Mouse (Mus musculus) stomach, embryonic 14.5 days (tissue): ENCODE results near the gene Dnah3. TPM values are rescaled to one million over a fixed set of nuclear protein-coding genes. Genes with fewer than 3 reads are reported as not detected.

ENCODE experiments used
- ATAC-seq: fragments of 200-750 bp; cut with Nextera tagmentation; 2 replicates; pipeline ENCODE4 v1.8.0; 2017; ENCODE audit warnings: low read depth, moderate TSS enrichment; ENCODE audit not compliant: insufficient number of reproducible peaks, insufficient read depth, low FRiP score
- H3K27ac ChIP-seq: fragments of 300-500 bp; sonication (generic); 2 replicates; pipeline ENCODE4 v1.5.1; 2014; ENCODE audit warnings: mild to moderate bottlenecking, low read length, moderate library complexity, mixed read lengths
- H3K27me3 ChIP-seq: fragments of 300-500 bp; sonication (generic); 2 replicates; pipeline ENCODE4 v1.6.1; 2014; ENCODE audit warnings: low read length, control low read depth, mixed read lengths; ENCODE audit not compliant: control insufficient read depth, insufficient read depth
- H3K36me3 ChIP-seq: fragments of 300-500 bp; sonication (generic); 2 replicates; pipeline ENCODE4 v1.6.1; 2014; ENCODE audit warnings: mild to moderate bottlenecking, control low read depth, low read length, moderate library complexity, mixed read lengths; ENCODE audit not compliant: control insufficient read depth, insufficient read depth
- H3K4me1 ChIP-seq: fragments of 300-500 bp; sonication (generic); 2 replicates; pipeline ENCODE4 v1.6.1; 2014; ENCODE audit warnings: low read length, control low read depth, mixed read lengths; ENCODE audit not compliant: control insufficient read depth, insufficient read depth
- H3K4me2 ChIP-seq: fragments of 300-500 bp; sonication (generic); replicated peaks from 2 replicates; pipeline ENCODE4 v1.6.1; 2014; ENCODE audit warnings: low read depth, low read length, control low read depth
- H3K4me3 ChIP-seq: fragments of 300-500 bp; sonication (generic); 2 replicates; pipeline ENCODE4 v1.5.1; 2014; ENCODE audit warnings: low read depth, low read length, control low read depth
- H3K9ac ChIP-seq: fragments of 300-500 bp; sonication (generic); replicated peaks from 2 replicates; pipeline ENCODE4 v1.6.1; 2014; ENCODE audit warnings: low read depth, mild to moderate bottlenecking, control low read depth, low read length, moderate library complexity, mixed read lengths
- H3K9me3 ChIP-seq: fragments of 300-500 bp; sonication (generic); 2 replicates; pipeline ENCODE4 v1.6.1; 2016; ENCODE audit warnings: low read depth, low read length, control low read depth; ENCODE audit not compliant: control insufficient read depth
- WGBS: fragments of 180-500 bp; shearing (Covaris S2); extraction: QIAGEN DNeasy Blood & Tissue Kit; methylation state at CpG from one replicate; pipeline ENCODE4 v1.1.7; 2014; 5-methylcytosine and 5-hydroxymethylcytosine counted together
- polyA plus RNA-seq: library from polyadenylated mRNA; unstranded; fragments of >200 nt; fragmentation: Nextera tagmentation; extraction: Ambion mirVana; gene quantifications from 2 replicates; pipeline ENCODE4 v1.2.1, GENCODE M21; 2014

Dnah3 gene
- polyA plus RNA-seq, 1 experiment from 2014 or later, result 0.23 TPM

GRCm38 (mm10) chr7:119976256-119976655 lies 118.8 kb downstream of the Dnah3 start:
- H3K4me1 ChIP-seq, result no peaks in the 10 kb centered on the region
- ATAC-seq, result no peak
- no peaks in the 10 kb centered on the region for H3K36me3 ChIP-seq
- H3K4me2 ChIP-seq, result no peak overlapping the region
- no peaks in the 10 kb centered on the region for H3K27me3 ChIP-seq
- no peak overlapping the region for H3K4me3 ChIP-seq
- no peak overlapping the region for H3K9ac ChIP-seq
- WGBS, result 70% methylated on average over 6 of the region's 6 CpGs
- no peak overlapping the region for H3K27ac ChIP-seq
- no peaks in the 10 kb centered on the region for H3K9me3 ChIP-seq

GRCm38 (mm10) chr7:119974214-119974613 lies 120.9 kb downstream of the Dnah3 start:
- Histone ChIP-seq H3K36me3 (no peaks in the 10 kb centered on the region), H3K4me3 (no peak overlapping the region), H3K4me1 (no peaks in the 10 kb centered on the region), H3K27ac (no peak overlapping the region), H3K9me3 (no peaks in the 10 kb centered on the region), H3K27me3 (no peaks in the 10 kb centered on the region), H3K4me2 (no peak overlapping the region), H3K9ac (no peak overlapping the region)
- no peak for ATAC-seq
- 77% methylated on average over 5 of the region's 5 CpGs for WGBS

- Histone ChIP-seq H3K4me3 (no peak overlapping the region), H3K36me3 (no peaks in the 10 kb centered on the region), H3K4me2 (no peak overlapping the region), H3K4me1 (no peaks in the 10 kb centered on the region), H3K27me3 (no peaks in the 10 kb centered on the region), H3K9ac (no peak overlapping the region), H3K27ac (no peak overlapping the region), H3K9me3 (no peaks in the 10 kb centered on the region)
- no peak for ATAC-seq
- WGBS, result 60% methylated on average over 2 of the region's 2 CpGs
These were observed 125.8 kb downstream of the Dnah3 start for GRCm38 (mm10) chr7:119969320-119969719.

GRCm38 (mm10) chr7:119965651-119966395 lies 129.3 kb downstream of the Dnah3 start:
- Histone ChIP-seq H3K4me2 (no peak overlapping the region), H3K9me3 (no peaks in the 10 kb centered on the region), H3K27me3 (no peaks in the 10 kb centered on the region), H3K4me3 (no peak overlapping the region), H3K4me1 (no peaks in the 10 kb centered on the region), H3K9ac (no peak overlapping the region), H3K36me3 (no peaks in the 10 kb centered on the region), H3K27ac (no peak overlapping the region)
- WGBS, result 83% methylated on average over 9 of the region's 9 CpGs
- ATAC-seq, result no peak

- Histone ChIP-seq H3K9me3 (no peaks in the 10 kb centered on the region), H3K9ac (no peak overlapping the region), H3K4me3 (no peak overlapping the region), H3K27me3 (no peaks in the 10 kb centered on the region), H3K27ac (no peak overlapping the region), H3K4me1 (no peaks in the 10 kb centered on the region), H3K36me3 (no peaks in the 10 kb centered on the region), H3K4me2 (no peak overlapping the region)
- 78% methylated on average over 4 of the region's 4 CpGs for WGBS
- no peak for ATAC-seq
These were observed 129.9 kb downstream of the Dnah3 start for GRCm38 (mm10) chr7:119965205-119965604.

GRCm38 (mm10) chr7:119961107-119961506 lies 134.0 kb downstream of the Dnah3 start:
- no peaks in the 10 kb centered on the region for H3K27me3 ChIP-seq
- H3K4me3 ChIP-seq, result no peak overlapping the region
- no peak for ATAC-seq
- no peaks in the 10 kb centered on the region for H3K36me3 ChIP-seq
- no peaks in the 10 kb centered on the region for H3K9me3 ChIP-seq
- no peak overlapping the region for H3K4me2 ChIP-seq
- no peak overlapping the region for H3K27ac ChIP-seq
- H3K9ac ChIP-seq, result no peak overlapping the region
- WGBS, result 59% methylated on average over 2 of the region's 2 CpGs
- H3K4me1 ChIP-seq, result no peaks in the 10 kb centered on the region

- Histone ChIP-seq H3K4me3 (no peak overlapping the region), H3K4me2 (no peak overlapping the region), H3K9me3 (no peaks in the 10 kb centered on the region), H3K27ac (no peak overlapping the region), H3K4me1 (no peaks in the 10 kb centered on the region), H3K36me3 (no peaks in the 10 kb centered on the region), H3K27me3 (no peaks in the 10 kb centered on the region), H3K9ac (no peak overlapping the region)
- ATAC-seq, result no peak
- whole genome bisulfite sequencing, result 79% methylated on average over 6 of the region's 6 CpGs
These were observed 134.5 kb downstream of the Dnah3 start for GRCm38 (mm10) chr7:119960546-119960945.

GRCm38 (mm10) chr7:119960006-119960405 lies 135.1 kb downstream of the Dnah3 start:
- no peak for ATAC-seq
- H3K4me2 ChIP-seq, result no peak overlapping the region
- H3K9me3 ChIP-seq, result no peaks in the 10 kb centered on the region
- H3K27ac ChIP-seq, result no peak overlapping the region
- H3K9ac ChIP-seq, result no peak overlapping the region
- H3K36me3 ChIP-seq, result no peaks in the 10 kb centered on the region
- no peaks in the 10 kb centered on the region for H3K27me3 ChIP-seq
- 72% methylated on average over 6 of the region's 6 CpGs for WGBS
- H3K4me1 ChIP-seq, result no peaks in the 10 kb centered on the region
- H3K4me3 ChIP-seq, result no peak overlapping the region

- Histone ChIP-seq H3K4me1 (no peaks in the 10 kb centered on the region), H3K9ac (no peak overlapping the region), H3K4me2 (no peak overlapping the region), H3K27ac (no peak overlapping the region), H3K9me3 (no peaks in the 10 kb centered on the region), H3K4me3 (no peak overlapping the region), H3K36me3 (no peaks in the 10 kb centered on the region), H3K27me3 (no peaks in the 10 kb centered on the region)
- WGBS, result 77% methylated on average over 4 of the region's 4 CpGs
- no peak for ATAC-seq
These were observed 135.6 kb downstream of the Dnah3 start for GRCm38 (mm10) chr7:119959491-119959890.
